Mouse (Mus musculus): ENCODE measurements around the gene Pes1. TPM values are rescaled to one million over a fixed set of nuclear protein-coding genes. Genes with fewer than 3 reads are reported as not detected.
"Not testable (repeated sequence)": the region's sequence is repeated elsewhere in the genome, so short reads cannot be mapped to it uniquely, and the experiment has no call there.

Pes1 gene
- polyA plus RNA-seq, 1 experiment from 2014 or later = 59.1 TPM

DNA sequence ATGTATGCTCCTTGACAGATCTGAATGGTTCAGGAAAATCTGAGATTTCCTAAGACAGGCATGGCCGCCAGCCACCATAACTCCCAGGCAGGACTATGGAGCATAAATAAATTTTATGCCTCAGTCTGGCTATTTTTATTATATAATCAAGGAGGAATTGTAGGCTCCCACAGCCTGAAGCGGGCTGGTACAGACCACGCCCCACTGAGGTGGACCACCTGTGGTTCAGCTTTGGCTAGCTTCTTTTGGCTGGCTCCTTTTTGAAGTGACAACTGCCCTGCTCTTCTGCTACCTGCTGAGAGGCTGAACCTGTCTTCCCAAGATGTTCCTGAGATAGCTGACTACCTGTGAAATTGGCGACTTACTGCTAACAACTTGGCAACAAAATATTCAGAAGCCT lies 8.4 kb upstream of the Pes1 start:
- H3K27ac ChIP-seq (ENCODE audit: low read length); H3K4me3 ChIP-seq (ENCODE audit: low read depth, low read length); H3K36me3 ChIP-seq (ENCODE audit: control insufficient read depth, insufficient read depth, low read length); ATAC-seq; H3K27me3 ChIP-seq (ENCODE audit: control insufficient read depth, insufficient read depth, low read depth, low read length); H3K4me2 ChIP-seq (ENCODE audit: low read length); H3K9me3 ChIP-seq (replicated peaks; ENCODE audit: control insufficient read depth, low read length, poor library complexity, severe bottlenecking); H3K9ac ChIP-seq (ENCODE audit: low read depth, low read length); H3K4me1 ChIP-seq (ENCODE audit: control insufficient read depth, insufficient read depth, low read length): not testable (repeated sequence)
- WGBS = 80% methylated on average over 4 of the region's 4 CpGs

DNA sequence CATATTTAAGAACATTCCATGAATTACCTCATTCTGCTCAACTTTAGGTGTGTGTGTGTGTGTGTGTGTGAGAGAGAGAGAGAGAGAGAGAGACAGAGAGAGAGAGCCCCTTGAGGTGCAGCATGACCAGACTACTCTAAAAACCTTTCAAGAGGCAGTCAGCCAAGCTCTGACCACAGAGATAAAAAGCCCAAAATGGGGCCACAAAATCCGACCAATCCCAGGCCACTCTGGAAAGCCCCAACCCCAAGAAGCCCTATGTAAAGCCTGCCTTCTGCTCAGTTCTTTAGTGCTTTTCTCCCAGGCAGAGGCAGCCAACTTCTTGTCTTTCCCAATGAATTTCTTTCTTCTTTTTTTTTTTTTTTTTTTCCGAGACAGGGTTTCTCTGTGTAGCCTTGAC lies 2.9 kb upstream of the Pes1 start:
- ATAC-seq = no peak

DNA sequence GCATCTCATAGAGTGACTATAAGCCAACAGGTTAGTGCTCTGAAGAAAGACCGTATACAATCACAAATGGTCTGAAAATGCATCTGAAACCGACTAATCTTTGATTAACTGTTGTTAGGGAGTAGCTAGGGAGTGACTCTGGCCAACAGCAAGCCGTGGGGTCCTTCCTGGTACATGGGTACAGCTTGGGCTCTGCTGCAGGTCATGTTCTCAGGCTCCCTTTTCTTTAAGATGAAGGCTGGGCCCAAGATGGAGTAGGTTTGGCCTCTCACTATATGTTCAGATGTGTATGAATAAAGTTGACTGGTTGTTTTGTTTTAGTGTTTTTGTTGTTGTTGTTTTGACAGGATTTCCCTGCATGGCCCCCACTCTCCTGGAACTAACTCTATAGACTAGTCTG lies 2.0 kb upstream of the Pes1 start:
- Histone ChIP-seq H3K4me1 (ENCODE audit: control insufficient read depth, insufficient read depth, low read length) (peaks cover 13% of the 10 kb centered on the region), H3K36me3 (ENCODE audit: control insufficient read depth, insufficient read depth, low read length) (no peaks in the 10 kb centered on the region), H3K4me3 (ENCODE audit: low read depth, low read length) (no peak overlapping the region), H3K9me3 (replicated peaks; ENCODE audit: control insufficient read depth, low read length, poor library complexity, severe bottlenecking) (no peaks in the 10 kb centered on the region), H3K27ac (ENCODE audit: low read length) (no peak overlapping the region), H3K27me3 (ENCODE audit: control insufficient read depth, insufficient read depth, low read depth, low read length) (no peaks in the 10 kb centered on the region), H3K9ac (ENCODE audit: low read depth, low read length) (no peak overlapping the region), H3K4me2 (ENCODE audit: low read length) (no peak overlapping the region)
- 67% methylated on average over 3 of the region's 3 CpGs for WGBS
- ATAC-seq = no peak

More for the DNA sequence above, 2.9 kb upstream of the Pes1 start:
- no peak overlapping the region for H3K4me2 ChIP-seq (ENCODE audit: low read length)
- no peak overlapping the region for H3K27ac ChIP-seq (ENCODE audit: low read length)
- no peak overlapping the region for H3K9ac ChIP-seq (ENCODE audit: low read depth, low read length)
- peaks cover 13% of the 10 kb centered on the region for H3K4me1 ChIP-seq (ENCODE audit: control insufficient read depth, insufficient read depth, low read length)
- H3K36me3 ChIP-seq (ENCODE audit: control insufficient read depth, insufficient read depth, low read length) = no peaks in the 10 kb centered on the region
- H3K4me3 ChIP-seq (ENCODE audit: low read depth, low read length) = no peak overlapping the region
- no peaks in the 10 kb centered on the region for H3K9me3 ChIP-seq (replicated peaks; ENCODE audit: control insufficient read depth, low read length, poor library complexity, severe bottlenecking)
- 57% methylated on average over 2 of the region's 2 CpGs for WGBS
- H3K27me3 ChIP-seq (ENCODE audit: control insufficient read depth, insufficient read depth, low read depth, low read length) = no peaks in the 10 kb centered on the region

DNA sequence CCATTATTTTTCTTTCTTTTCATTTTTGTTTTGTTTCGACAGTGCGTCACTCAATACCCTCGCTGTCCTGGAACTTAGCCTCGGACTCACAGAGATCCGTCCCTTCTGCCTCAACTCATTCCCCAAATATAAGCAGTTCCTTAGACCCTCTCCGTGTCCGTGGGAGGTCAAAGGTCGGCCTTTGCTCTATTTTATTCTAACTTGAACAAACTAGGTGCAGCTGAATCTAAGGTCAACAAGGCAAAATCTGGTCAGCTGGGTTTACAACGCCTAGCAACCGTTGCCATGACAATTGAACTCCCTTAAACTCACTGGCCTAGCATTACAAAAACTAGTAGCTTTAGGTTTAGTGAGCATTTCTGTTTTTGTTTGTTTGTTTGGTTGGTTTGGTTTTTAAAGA lies 620 bp upstream of the Pes1 start:
- H3K9ac ChIP-seq (ENCODE audit: low read depth, low read length) = peak overlapping the region; percentile 40; the same call in 1 of the 2 replicates
- H3K36me3 ChIP-seq (ENCODE audit: control insufficient read depth, insufficient read depth, low read length) = no peaks in the 10 kb centered on the region
- peaks cover 13% of the 10 kb centered on the region for H3K4me1 ChIP-seq (ENCODE audit: control insufficient read depth, insufficient read depth, low read length)
- peak overlapping the region; percentile 64 for H3K27ac ChIP-seq (ENCODE audit: low read length)
- H3K9me3 ChIP-seq (replicated peaks; ENCODE audit: control insufficient read depth, low read length, poor library complexity, severe bottlenecking) = no peaks in the 10 kb centered on the region
- no peak for ATAC-seq
- H3K27me3 ChIP-seq (ENCODE audit: control insufficient read depth, insufficient read depth, low read depth, low read length) = no peaks in the 10 kb centered on the region
- H3K4me3 ChIP-seq (ENCODE audit: low read depth, low read length) = peak overlapping the region; percentile 65
- peak overlapping the region; percentile 85 for H3K4me2 ChIP-seq (ENCODE audit: low read length)
- 81% methylated on average over 10 of the region's 10 CpGs for WGBS

DNA sequence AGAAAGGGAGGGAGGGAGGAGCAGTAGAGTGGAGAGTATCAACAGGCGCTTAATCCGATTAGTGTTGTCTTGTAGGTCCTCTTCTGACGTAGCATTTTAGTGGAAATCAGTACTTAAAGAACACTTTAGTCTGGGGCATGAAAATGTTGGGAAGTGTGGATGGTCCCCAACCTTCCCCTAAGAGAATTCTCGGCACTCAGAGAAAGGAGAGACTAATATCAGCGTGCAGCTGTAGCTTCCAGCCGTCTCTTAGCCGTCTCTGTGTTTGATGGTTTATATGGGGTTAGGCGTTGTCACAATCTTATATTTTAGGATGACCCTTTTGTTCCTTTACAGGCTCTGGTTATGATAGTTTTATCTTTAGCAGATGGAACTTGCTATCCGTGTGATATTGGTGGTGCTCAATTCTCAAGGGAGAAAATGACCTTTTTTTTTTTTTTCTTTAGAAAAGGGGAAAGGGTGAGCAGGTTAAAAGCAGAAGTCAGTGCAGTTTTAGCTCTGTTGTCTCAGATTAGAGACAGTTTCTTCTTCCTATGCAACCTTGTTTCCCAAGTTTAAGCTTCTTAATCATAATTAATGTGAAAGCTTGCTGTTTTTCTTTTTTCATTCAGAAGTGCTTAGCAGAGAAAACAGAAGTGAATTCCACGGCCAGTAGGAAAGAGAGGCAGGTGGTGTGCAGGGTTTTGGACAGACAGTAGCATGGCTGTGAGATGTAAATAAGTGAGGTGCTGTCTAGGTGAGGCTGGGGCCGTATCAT lies 819 bp downstream of the Pes1 start:
- Histone ChIP-seq H3K9ac (ENCODE audit: low read depth, low read length) (peak overlapping the region; percentile 68), H3K27me3 (ENCODE audit: control insufficient read depth, insufficient read depth, low read depth, low read length) (no peaks in the 10 kb centered on the region), H3K9me3 (replicated peaks; ENCODE audit: control insufficient read depth, low read length, poor library complexity, severe bottlenecking) (no peaks in the 10 kb centered on the region), H3K4me2 (ENCODE audit: low read length) (peak overlapping the region; percentile 85), H3K4me3 (ENCODE audit: low read depth, low read length) (peak overlapping the region; percentile 65), H3K4me1 (ENCODE audit: control insufficient read depth, insufficient read depth, low read length) (peaks cover 13% of the 10 kb centered on the region), H3K36me3 (ENCODE audit: control insufficient read depth, insufficient read depth, low read length) (no peaks in the 10 kb centered on the region), H3K27ac (ENCODE audit: low read length) (no peak overlapping the region)
- WGBS = 17% methylated on average over 11 of the region's 11 CpGs
- no peak for ATAC-seq

DNA sequence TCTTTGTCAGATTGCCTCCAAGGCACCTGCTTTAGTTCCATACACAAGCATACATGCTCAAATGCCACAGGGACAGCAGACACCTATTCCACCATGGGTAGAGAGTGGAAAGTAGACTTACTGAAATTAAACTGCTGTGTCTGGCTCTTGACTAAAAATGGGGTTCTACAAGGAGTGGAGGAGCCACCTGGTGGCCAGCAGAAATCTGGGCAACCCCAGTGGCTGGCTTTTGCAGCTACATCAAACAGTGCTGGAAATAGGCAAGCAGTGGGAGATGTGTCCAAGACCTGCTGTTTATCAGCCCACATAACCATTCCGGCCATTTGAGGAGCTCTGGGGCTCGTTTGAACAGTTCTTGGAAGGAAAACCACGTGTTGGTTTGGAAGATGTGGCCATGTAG lies 6.1 kb downstream of the Pes1 start:
- no peaks in the 10 kb centered on the region for H3K9me3 ChIP-seq (replicated peaks; ENCODE audit: control insufficient read depth, low read length, poor library complexity, severe bottlenecking)
- H3K9ac ChIP-seq (ENCODE audit: low read depth, low read length) = no peak overlapping the region
- WGBS = 86% methylated on average over 3 of the region's 3 CpGs
- H3K27ac ChIP-seq (ENCODE audit: low read length) = no peak overlapping the region
- H3K4me1 ChIP-seq (ENCODE audit: control insufficient read depth, insufficient read depth, low read length) = peaks cover 7% of the 10 kb centered on the region
- no peaks in the 10 kb centered on the region for H3K27me3 ChIP-seq (ENCODE audit: control insufficient read depth, insufficient read depth, low read depth, low read length)
- H3K4me3 ChIP-seq (ENCODE audit: low read depth, low read length) = no peak overlapping the region
- no peak for ATAC-seq
- no peak overlapping the region for H3K4me2 ChIP-seq (ENCODE audit: low read length)
- peaks cover 16% of the 10 kb centered on the region for H3K36me3 ChIP-seq (ENCODE audit: control insufficient read depth, insufficient read depth, low read length)

DNA sequence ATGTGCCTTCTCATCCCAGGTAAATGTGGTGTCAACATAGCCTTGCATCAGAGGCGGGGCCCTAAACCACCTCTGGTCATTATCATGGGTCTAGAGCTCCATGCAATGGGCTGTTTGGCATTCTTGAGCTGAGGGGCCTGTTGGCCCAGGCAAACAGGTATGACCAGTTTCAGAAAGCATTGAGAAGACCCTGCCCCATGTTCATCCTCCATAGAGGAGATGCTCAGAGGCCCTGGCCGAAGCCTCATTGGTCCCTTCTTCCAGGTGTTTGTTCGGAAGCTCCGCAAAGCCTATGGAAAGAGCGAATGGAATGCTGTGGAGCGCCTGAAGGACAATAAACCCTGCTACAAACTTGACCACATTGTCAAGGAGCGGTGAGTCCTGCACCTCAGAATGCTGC lies 6.6 kb downstream of the Pes1 start:
- H3K4me3 ChIP-seq (ENCODE audit: low read depth, low read length) = no peak overlapping the region
- H3K9ac ChIP-seq (ENCODE audit: low read depth, low read length) = no peak overlapping the region
- 96% methylated on average over 7 of the region's 7 CpGs for WGBS
- H3K9me3 ChIP-seq (replicated peaks; ENCODE audit: control insufficient read depth, low read length, poor library complexity, severe bottlenecking) = no peaks in the 10 kb centered on the region
- no peak for ATAC-seq
- no peak overlapping the region for H3K4me2 ChIP-seq (ENCODE audit: low read length)
- H3K36me3 ChIP-seq (ENCODE audit: control insufficient read depth, insufficient read depth, low read length) = peaks cover 18% of the 10 kb centered on the region
- H3K27ac ChIP-seq (ENCODE audit: low read length) = no peak overlapping the region
- peaks cover 2% of the 10 kb centered on the region; the same call in 1 of the 2 replicates for H3K4me1 ChIP-seq (ENCODE audit: control insufficient read depth, insufficient read depth, low read length)
- H3K27me3 ChIP-seq (ENCODE audit: control insufficient read depth, insufficient read depth, low read depth, low read length) = no peaks in the 10 kb centered on the region

DNA sequence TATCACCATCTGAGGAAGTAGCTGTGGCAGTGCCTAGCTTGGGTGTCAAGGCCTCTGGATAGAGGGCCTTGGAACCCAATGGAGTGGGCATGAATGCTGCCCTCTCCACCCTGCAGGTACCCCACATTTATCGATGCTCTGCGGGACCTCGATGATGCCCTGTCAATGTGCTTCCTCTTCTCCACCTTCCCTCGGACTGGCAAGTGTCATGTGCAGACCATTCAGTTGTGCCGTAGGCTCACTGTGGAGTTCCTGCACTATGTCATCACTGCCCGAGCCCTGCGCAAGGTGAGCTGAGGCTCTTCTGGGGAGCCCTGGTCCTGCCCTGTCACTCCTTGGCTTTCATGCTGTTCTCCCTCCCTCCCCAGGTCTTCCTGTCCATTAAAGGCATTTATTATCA lies 9.3 kb downstream of the Pes1 start:
- 96% methylated on average over 7 of the region's 7 CpGs for WGBS
- peaks cover 42% of the 10 kb centered on the region for H3K36me3 ChIP-seq (ENCODE audit: control insufficient read depth, insufficient read depth, low read length)
- no peaks in the 10 kb centered on the region for H3K9me3 ChIP-seq (replicated peaks; ENCODE audit: control insufficient read depth, low read length, poor library complexity, severe bottlenecking)
- no peak overlapping the region for H3K27ac ChIP-seq (ENCODE audit: low read length)
- H3K4me1 ChIP-seq (ENCODE audit: control insufficient read depth, insufficient read depth, low read length) = no peaks in the 10 kb centered on the region
- no peak overlapping the region for H3K9ac ChIP-seq (ENCODE audit: low read depth, low read length)
- H3K27me3 ChIP-seq (ENCODE audit: control insufficient read depth, insufficient read depth, low read depth, low read length) = no peaks in the 10 kb centered on the region
- ATAC-seq = no peak
- H3K4me2 ChIP-seq (ENCODE audit: low read length) = no peak overlapping the region
- no peak overlapping the region for H3K4me3 ChIP-seq (ENCODE audit: low read depth, low read length)

DNA sequence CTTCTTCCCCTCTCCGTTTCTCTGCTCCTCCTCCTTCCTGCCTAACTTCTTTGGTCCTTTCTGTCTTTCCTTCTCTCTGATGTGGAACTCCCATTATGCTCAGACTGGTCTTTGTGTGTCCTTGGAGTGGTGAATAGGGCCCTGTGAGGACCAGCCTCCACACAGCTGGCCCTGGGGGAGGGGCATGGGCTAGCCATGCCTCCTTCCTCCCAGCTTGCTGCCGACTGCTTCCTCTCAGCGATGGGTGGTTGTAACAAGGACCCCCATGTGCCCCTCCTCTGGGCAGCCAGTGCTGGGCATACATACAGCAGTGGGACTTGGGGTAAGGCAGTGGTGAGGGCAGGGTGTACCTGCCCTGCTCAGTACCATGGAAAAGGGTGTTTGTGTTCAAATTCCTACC lies 10.5 kb downstream of the Pes1 start:
- peaks cover 49% of the 10 kb centered on the region for H3K36me3 ChIP-seq (ENCODE audit: control insufficient read depth, insufficient read depth, low read length)
- H3K4me3 ChIP-seq (ENCODE audit: low read depth, low read length) = no peak overlapping the region
- 50% methylated on average over 3 of the region's 3 CpGs for whole genome bisulfite sequencing
- ATAC-seq = no peak
- H3K4me1 ChIP-seq (ENCODE audit: control insufficient read depth, insufficient read depth, low read length) = no peaks in the 10 kb centered on the region
- H3K27me3 ChIP-seq (ENCODE audit: control insufficient read depth, insufficient read depth, low read depth, low read length) = no peaks in the 10 kb centered on the region
- no peak overlapping the region for H3K4me2 ChIP-seq (ENCODE audit: low read length)
- no peak overlapping the region for H3K9ac ChIP-seq (ENCODE audit: low read depth, low read length)
- H3K27ac ChIP-seq (ENCODE audit: low read length) = no peak overlapping the region
- no peaks in the 10 kb centered on the region for H3K9me3 ChIP-seq (replicated peaks; ENCODE audit: control insufficient read depth, low read length, poor library complexity, severe bottlenecking)

Data from midbrain, embryonic 16.5 days (tissue).